Mouse (Mus musculus) right cerebral cortex, postnatal 10 days (tissue): ENCODE results near the gene 4933407L21Rik.

Source experiments
- DNase-seq, 2 experiments: peaks; one replicate each; pipeline ENCODE4 v3.0.0; 2021; ENCODE audit warnings: low spot score in 2 of 2

The 4933407L21Rik gene

DNA sequence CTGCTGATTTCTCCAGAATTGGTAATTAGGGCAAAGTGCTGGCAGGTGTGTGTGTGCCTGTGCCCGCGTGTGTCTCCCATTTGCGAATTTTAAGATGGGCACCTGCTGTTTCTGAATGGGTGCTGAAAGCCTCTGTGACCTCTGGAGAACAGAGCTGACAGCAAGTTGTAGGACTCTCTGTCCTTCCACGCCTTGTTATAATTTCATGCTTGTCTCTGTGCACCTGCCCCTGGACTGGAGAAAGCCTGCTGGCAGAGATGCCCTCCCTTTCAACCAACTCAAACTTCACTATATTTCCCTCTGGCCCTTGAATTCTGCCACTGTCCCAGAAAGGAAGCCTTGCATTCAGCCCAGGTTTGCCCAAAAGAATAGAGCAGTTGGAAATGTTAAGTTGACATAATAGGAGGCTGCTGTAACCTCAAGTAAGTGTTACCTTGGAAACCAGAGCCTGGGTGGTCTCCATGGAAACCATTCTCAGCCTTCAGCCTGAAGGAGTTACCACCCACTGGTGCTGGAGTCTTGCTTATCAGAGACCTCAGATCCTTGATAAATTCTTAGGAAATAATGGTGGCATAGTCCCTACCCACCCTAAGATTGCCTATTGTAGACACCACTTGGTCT is 11.3 kb upstream of the 4933407L21Rik start:
- peak; percentile 87 to 95 for DNase-seq

DNA sequence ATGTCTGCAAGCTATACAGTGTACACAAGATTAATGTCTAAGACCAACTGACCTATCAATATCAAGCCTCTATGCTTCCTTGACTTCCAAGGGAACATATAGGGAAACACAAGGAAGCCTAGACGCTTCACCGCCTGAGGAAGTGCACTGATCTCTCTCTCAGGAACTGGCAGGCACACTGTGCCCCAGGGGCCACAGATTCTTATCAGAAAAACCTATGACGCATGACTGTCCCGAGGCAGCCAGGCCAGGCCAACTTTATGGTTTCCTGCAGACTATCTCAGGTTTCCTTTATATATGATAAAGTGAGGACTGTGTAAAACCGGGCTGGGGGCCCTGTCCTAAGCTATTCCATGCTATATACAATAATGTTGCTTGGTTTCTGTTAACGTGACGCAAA is 8.7 kb upstream of the 4933407L21Rik start:
- no peak for DNase-seq

DNA sequence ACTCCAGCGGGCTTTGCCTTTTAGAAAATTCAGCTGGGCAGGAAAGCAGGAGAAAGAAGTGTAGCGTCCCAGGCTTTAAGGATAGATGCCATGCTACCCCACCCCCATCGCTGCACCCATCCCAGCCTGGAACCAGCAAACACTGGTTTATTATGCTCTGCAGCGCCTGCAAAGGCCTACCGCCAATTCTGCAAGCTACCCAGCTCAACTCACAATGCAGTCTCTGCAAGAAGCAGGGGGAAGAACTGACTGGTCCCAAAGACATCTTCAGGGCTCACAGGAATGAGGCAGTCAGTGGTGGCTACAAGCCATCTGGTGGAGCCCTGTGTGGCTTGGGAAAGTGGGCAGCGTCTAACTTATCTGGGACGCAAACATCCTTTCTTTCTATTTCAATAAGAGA is 6.6 kb upstream of the 4933407L21Rik start:
- peak; percentile 83 to 87 for DNase-seq

DNA sequence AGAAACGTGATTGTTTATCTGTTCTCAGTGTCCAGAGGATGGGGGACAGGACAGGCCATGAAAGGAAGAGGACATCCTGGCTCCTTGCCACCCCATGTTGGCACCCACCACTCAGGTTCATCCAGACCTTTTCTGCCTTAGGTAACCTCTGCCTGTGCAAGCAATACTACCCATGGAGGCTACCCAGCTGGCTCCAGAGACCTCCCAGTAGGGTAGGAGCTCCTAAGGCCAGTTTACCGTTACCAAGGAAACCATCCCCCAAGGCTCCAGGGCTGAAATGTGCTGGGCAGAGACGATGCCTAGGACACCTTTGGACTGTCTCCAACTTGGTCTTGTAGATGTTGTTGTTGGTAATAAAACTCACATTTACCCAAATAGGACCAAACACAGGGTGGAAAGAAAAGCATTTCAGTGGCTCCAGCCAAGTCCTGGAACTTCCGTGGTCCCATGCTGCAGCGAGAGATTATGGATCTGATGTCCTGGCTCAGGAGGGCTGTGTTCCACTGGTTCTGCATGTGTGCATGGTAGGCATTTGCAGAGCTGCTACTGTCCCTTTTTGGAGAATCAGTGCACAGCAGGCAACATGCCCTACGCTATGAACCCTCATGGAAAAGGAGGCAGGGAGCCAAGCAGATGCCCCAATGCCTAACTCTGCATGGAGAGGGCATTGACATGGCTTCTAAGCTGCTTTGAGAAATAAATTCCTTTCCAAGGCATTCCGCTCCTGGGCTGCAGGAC is 6.0 kb upstream of the 4933407L21Rik start:
- peak; percentile 65 to 75 for DNase-seq

DNA sequence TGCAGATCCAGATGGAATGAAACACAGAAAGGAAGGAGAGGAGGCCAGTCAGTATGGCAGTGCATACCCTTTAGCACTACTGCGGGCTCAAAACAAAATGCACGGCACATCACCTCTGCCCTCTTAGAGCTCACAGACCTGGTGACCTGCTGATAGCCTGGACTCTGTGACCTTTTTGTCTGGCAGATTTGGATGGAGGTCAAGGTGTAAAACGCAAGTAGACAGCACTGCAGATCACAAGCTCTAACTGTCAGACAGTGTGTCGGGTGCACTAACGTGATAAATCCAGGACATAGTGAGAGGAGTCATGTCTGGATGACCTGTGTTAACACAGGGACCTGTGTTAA is 5.4 kb upstream of the 4933407L21Rik start:
- no peak for DNase-seq

DNA sequence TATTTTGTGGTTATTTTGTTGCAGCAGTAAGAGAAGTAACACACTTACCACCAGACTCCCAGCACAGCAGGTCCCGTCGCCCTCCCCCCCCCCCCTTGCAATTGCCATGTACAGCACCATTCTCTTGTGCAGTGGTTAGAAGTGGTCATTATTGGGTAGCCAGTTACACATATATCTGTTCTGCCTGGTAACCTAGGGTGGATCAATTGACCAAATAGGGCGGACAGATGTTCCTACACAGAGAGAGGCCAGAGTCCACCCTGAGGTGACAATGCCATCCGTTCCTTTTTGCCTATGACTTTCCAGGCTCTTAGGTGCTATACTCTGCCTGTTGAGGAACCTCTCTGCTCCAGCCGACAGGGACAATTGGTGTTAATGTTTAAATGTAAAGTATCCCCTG is 3.1 kb upstream of the 4933407L21Rik start:
- no peak for DNase-seq

DNA sequence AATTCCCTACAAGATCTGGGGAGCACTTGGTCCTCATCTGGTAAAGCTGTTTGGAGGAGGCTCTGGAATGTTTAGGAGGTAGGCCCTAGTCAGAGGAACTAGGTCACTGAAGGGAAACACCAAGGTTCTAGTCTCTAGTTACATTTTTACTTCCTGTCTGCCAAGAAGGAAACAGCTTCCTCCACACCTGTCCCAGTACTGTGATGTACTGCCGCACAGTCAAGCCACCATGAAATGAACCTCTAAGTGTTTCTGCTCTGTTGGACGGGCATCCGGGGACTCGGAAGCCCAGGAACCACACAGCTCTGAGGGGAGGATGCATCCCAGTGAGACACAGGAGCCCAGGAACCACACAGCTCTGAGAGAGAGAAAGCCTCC is 394 bp downstream of the 4933407L21Rik start:
- DNase-seq = no peak

DNA sequence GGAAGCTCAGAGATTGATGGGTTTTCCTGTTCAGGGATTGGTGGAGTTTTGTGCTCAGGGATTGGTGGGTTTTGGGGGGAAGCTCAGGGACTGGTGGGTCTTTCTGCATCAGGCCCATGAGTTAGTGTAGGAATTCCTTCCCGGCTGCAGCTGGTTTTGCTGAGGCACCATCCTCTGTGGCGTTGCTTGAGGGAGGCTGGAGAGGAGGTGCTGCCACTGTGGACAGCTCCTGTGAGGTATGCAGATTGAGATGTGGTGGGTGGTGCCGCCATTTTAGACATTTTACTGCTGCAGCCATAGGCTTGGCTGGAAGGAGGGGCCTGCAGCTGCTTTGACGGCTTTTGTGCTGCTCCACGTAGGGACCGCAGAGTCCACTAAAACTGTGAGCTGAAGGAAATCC is 1.1 kb downstream of the 4933407L21Rik start:
- DNase-seq = no peak

DNA sequence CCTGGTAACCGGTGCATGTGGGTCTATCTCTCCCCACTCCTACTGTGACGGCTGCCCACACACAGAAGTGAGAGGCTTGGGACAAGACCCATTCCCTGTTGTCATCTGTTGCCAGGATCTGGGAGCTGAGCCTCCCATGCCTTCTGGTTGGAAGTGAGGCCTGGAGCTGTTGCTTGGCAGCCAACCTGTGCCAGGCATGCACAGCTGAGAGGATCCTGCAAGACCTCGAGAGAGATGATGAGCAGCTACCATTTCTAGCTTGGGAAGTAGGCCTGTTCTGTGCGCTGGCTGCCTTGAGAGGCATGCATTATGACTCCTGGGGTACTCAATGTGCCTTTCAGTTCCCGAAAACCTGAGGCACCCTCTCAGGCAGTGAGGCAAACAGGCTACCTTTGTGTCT is 2.9 kb downstream of the 4933407L21Rik start:
- DNase-seq = peak in 1 of 2 experiments; percentile 69

DNA sequence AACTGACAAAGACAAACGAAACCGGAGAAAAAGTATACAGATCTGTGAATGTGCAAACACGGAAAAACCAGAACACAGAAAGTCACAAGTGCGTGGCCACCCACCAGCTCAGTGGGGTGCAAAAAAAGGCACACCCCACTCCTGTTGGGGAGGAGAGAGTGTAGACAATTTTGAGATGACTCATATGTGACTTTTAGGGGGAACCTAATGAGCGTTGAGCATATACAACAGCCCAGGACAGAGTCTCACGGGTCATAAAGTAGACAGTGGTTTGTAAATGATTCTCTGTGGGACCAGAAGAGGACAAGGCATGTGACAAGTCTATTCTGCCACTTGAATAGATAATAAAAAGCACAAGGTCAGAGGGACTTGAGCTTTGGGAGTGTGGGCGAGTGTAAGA is 4.9 kb downstream of the 4933407L21Rik start:
- DNase-seq = no peak

DNA sequence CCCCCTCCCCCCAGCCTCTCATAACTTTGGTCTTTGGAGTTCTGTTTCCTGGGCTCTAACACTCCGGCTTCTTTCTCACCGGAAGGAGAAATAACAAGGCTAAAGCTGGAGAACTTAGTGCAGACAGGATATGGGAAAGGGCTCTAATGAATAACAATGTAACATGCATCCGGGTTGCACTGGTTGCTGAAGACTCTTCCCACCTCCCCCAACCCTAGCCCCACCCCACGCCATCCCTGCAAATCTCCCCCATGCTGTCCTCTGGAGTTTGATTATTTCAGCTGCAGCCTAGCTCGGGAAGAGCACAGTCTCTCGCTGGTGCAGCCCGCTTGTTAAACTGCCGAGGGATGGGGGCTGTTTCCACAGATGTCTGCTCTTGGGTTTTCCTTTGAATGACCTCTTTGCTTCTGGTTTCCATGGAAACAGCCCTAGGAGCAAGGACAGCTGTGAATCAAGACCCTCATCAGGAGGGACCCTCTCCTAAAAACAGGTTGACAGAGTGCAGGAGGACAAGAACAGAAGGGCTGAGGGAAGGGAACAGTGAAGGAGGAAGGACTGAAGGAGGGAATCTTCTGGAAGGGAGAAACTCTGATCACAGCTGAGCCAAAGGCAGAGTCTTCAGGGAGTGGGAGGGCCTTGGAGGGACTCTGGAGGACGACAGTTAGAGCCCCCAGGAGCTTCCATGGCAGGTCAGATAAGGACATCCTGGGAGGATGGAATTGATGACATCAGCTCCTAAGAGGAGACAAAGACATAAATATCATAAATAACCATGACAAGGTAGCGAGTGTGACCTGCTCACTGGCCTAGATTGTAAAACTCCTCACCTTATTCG is 5.6 kb downstream of the 4933407L21Rik start:
- no peak for DNase-seq

DNA sequence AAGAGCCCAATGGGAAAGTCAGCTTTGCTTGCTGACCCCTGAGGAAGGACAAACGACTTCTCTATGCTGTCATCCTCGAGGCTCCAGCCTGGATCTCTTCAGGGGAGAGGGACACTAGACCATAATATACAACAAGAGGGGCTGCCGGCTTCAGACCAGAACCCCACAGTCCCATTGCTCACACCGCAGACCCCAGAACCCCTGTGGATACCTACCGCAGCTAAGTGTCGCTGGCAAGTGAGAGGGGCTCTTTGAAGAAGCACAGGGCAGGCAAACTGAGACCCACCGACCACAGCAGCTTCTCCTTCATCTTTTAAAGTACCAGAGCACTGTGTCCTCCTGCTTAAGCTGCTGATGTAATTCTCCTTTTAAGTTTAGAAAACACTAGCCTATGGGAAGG is 6.3 kb downstream of the 4933407L21Rik start:
- no peak for DNase-seq

DNA sequence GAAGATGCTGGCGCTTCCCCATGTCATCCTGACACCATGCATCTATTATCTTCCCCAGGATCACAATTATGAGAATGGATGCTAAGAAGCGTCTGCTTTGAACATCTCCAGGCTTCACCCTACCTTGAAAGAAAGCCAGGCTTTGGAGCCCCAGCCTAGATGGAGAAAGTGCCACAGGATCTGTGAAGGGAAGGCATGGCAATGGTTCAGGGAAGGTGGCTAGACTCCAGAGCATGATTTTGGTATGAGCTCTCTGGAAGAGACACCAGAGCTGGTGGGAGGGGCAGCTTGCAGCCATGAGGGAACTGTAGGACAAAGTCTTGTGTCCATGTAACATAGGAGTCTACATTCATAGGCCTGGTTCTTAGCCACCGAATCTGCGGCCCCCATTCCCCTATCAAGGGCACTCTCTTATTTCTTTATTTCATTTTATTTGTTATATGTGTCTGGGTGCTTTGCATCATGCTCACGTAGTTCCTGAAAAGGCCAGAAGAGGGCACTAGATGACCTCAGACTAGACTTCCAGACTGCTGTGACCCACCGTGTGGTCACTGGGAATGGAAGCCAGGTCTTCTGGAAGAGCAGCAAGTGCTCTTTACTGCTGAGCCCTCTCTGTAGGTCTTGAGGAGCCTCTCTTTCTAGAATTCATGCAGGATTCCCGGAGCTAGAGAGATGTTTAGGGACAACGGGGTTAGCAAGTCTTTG is 7.0 kb downstream of the 4933407L21Rik start:
- peak in 1 of 2 experiments; percentile 66 for DNase-seq

DNA sequence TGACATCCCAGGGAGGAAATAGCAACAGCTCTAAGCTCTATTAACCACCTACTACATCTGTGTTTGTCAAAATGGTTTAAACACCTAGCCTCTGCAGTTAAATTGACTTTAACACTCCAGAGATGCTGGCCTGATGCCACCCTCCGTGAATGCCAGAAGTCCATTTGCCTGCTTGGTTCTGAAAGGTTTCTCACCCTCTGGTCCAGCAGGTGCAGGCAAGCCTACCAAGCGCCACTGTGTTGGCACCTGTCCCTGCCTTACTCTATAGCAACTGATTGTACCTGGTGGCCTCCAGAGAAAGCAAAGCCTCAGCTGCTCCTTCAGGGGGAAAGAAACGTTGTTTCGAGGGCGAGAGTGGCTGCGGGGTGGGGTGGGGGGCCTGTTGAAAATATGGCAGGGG is 8.0 kb downstream of the 4933407L21Rik start:
- DNase-seq = no peak

DNA sequence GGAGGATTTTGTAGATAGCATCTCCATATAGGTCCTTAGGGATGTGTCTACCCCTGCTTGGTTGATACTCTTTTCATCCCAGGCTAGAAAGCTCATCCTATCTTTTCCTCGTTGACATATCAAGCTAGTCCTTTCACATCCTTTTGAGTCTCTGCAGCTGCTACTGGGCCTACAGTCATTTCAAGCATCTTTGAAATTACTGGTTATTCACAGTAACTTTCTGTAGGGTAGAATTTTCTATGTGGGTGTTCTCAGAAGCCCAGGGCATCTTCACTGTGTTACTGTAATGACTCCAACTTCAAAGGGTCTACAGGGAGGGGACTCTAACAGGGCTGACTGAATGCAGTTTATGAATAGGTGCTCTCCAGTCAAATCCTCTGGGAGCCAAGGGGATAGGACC is 9.0 kb downstream of the 4933407L21Rik start:
- no peak for DNase-seq

DNA sequence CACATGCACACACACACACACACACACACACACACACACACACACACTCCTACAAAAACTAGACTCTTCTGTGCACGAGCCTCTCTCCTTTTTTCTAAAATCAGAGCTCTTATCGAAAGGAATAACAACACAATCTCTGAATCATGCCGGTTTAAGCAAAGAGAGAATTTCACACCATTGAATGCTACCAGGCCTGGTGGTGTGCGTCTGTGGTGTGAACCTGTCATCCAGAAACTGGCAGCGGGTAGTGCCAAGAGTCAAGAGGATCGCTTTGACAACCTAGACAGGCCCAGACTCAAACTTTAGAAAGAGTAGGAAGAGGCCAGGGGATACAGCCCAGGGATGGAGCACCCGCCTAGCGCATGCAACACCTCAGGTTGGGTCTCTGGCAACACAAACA is 14.0 kb downstream of the 4933407L21Rik start:
- no peak for DNase-seq

DNA sequence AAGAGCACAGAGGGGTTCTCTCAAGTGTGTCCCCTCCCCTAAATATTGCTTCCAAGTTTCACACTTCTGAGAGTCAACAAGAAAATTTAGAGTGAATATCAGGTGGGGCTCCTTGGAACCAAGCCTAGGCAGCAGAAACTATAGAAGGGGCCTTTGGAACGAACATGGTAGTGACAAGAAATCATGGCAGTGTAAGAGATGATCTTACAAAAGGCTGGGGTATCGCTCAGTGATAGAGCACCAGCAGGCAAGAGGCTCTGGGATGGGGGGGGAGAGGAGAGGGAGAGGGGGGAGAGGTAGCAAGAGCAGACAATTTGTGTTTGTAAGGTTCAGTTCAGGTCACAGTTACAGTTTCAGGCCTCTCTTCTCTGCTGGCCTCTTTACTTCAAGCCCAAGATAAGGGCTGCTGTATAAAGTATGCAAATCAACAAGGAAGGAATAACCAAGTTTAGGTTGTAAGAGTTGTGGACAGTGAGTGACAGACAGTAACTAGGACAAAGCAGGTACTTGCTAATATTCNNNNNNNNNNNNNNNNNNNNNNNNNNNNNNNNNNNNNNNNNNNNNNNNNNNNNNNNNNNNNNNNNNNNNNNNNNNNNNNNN is 20.9 kb downstream of the 4933407L21Rik start:
- DNase-seq = no peak

DNA sequence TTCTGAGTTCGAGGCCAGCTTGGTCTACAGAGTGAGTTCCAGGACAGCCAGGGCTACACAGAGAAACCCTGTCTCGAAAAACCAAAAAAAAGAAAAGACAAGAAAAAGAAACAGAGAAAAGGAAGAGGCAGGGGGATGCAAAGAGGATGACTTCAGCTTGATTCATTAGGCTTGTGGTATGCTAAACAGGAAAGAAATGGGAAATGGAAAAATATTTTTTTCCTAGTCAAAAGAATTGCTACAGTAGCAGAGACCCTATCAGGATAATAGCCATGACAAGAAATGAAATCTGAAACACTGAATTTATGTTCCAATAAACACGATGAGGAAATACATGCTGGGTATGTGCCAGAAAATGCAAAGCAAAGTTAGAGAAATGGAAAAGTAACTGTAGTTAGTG is 26.9 kb downstream of the 4933407L21Rik start:
- no peak for DNase-seq

DNA sequence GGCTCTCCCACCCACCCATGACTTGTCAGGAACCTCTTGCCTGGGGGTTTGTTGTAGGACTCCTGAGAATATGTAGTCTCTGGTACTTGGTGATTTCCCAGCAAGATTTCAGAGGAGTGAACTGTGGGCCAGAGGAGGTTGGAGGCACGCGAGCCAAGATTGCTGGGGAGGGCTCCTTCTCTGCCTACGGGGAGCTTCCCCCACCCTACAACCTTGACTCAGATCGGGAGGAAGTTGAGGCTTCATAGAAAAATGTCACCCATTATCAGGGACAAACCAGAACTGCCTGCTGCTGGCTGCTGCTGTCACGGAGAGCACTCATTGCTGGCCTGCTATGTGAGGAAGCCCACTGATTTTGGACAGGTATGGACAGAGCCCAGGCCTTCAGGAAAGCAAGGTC is 29.0 kb downstream of the 4933407L21Rik start:
- DNase-seq = no peak

DNA sequence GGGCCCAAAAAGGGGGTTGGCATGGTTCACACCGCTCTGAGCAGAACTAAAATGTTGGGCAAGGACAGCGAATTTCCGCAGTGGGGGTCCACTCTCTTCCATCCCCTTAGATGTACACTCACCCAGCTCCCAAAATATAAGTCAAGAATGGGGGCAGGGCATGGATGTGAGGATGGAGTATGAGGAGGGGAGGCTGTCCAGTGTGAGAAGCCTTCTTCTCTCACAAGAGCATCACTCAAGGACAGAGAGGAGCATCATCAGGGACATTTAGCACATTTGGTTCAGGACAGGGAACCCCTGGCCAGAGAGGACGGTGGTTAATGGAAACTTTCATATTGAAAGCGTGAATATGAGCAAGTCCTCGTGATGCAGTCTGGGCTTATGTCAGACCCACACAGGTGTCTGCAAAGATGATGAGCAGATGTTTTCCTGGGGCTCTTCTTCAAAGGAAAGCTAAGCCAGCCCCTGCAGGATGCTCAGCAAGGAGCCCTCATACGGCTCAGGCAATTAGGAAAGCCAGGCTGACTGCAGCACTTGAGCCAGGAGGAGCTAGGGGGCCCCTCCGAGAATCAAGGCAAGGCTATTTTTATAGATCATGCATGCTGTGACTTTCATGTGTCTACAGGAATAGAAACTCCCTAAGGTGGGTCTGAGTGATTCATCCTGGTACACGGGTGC is 29.8 kb downstream of the 4933407L21Rik start:
- peak; percentile 40 to 49 for DNase-seq
